Mouse (Mus musculus) heart, postnatal 4 days (tissue): ENCODE results near the gene Zmat5. TPM values are rescaled to one million over a fixed set of nuclear protein-coding genes. Genes with fewer than 3 reads are reported as not detected.
A peak's percentile ranks its signal among the peaks of the same experiment; 100 is the strongest.

Experiments
- DNase-seq: peaks from one replicate; pipeline ENCODE4 v3.0.0; 2021
- total RNA-seq, 2 experiments: library from RNA; stranded (reverse); gene quantifications; 2 replicates each; pipeline ENCODE4 v1.2.3; 2021

Zmat5 gene
- total RNA-seq, 2 experiments from 2014 or later = 22.1 to 23.4 TPM

- no peak for DNase-seq
Measured at GRCm38 (mm10) chr11:4737682-4738081, 33.2 kb downstream of the Zmat5 start.

GRCm38 (mm10) chr11:4738719-4739118 is 34.2 kb downstream of the Zmat5 start:
- DNase-seq = no peak

DNA sequence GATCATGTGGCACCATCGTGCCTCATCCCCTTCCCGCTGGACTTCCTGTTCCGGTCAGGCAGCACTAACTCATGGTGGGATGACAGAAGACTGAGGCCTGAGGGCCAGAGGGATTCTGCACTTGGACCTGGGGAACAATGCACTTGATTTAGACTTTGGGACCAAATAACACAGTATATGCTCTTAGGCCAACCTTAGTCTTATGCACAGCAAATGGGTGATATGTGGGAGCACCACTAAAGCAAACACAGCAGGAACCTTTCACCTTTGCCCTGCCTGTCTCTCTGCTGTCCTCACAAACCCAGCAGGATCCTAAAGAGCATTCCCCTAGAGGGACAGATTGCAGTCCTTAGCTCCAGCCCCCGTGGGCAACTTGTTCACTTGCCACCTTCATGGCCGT is 36.3 kb downstream of the Zmat5 start:
- no peak for DNase-seq

GRCm38 (mm10) chr11:4744691-4745090 is 40.2 kb downstream of the Zmat5 start:
- DNase-seq = no peak

GRCm38 (mm10) chr11:4745969-4746368 is 41.5 kb downstream of the Zmat5 start:
- DNase-seq = no peak

DNA sequence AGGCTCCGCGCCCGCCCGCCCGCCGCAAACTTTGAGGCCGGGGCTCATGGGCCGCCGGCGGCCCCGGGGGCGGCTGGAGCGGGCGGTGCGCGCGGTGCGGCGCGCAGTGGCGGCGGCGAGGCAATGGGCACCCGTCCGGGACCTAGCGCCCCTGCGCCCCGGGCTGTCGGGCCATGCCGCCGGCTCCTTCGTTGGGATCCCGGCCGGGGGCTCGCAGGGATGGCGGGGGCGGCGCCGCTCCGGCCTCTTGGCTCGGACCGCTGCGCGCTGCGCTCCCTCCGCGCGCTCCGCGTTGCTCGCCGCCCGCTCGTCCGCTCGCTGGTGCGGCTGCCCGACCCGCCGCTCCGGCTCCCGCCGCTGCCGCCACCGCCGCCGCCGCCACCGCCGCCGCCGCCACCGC is 42.3 kb downstream of the Zmat5 start, which contains the start of gene Cabp7:
Cabp7 (minus strand) TSS at position 46 of the 400 bp plus-strand sequence.
- DNase-seq = no peak

DNA sequence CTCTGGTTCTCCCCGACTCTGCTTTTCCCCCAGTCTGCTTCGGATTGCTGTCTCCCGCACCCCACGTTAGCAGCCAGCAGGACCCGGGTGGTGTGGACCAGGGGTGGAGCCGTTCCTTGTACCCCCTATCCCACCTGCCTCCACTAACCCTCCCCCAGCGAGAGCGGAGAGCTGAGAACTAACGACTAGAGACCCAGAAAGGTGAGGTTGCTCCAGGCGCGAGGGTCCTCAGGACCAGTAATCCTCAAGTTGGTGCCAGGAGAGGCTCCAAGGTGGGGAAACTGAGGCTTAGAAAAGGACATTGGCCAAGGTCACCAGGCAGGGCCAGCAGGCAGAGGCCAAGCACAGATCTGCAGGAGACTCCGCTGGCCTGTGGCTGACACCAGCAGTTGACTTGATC is 42.8 kb downstream of the Zmat5 start:
- DNase-seq = no peak

DNA sequence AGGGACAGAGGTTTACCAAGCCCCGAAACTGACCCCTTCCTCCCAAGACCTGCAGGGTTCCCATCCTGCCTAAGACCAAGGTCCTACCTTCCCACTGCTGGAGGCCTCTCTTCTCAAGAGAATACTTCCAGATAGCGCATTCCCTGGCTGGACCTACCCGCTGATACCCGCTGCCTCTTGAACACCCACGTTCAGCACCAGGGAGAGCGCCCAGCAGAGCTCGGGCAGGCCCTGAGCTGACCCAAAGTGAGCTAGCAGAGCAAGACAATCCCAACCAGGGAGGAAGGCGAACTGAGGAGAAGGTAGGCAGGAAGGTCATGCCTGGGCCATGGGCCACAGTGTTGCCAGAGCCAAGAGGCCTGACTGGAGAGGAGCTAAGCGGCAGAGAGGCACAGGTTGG is 45.8 kb downstream of the Zmat5 start:
- peak; percentile 86 for DNase-seq

DNA sequence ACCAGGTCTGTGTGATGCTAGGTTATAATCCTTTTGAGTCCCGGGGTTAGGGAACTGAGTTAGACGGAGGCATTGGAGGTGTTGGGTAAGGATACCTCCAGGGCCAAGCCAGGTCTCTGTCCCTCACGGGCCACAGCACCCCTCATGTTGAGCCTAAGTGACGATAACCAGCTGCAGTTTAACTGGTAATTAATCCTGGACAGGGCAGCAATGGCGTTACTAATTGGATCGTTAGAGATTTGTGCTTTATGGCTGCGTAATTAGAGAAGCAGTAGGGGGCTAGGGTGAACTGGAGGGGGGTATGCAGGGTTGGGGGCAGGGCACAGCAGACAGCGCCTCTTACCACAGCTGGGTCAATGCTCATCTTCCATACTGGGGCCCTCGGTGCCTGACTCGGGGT is 48.4 kb downstream of the Zmat5 start:
- no peak for DNase-seq

DNA sequence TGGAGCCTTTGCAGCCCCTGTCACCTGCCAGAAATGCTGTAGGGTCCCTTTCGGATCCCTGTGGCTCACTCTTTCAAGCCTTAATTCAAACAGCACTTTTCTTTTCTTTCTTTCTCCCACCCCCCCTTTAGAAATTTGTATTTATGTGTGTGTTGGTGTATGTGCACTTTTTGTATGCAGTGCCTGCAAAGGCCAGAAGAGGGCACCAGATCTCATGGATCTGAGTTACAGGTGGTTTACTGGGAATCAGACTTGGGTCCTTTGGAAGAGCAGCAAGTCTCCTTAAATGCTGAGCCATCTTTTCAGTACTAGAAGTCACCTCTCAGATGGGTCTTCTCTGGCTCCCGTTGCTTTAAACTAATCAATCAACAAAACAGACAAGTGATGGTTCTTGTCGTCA is 49.6 kb downstream of the Zmat5 start:
- DNase-seq = no peak

- DNase-seq = no peak
Measured at GRCm38 (mm10) chr11:4754867-4755266, 50.4 kb downstream of the Zmat5 start.

DNA sequence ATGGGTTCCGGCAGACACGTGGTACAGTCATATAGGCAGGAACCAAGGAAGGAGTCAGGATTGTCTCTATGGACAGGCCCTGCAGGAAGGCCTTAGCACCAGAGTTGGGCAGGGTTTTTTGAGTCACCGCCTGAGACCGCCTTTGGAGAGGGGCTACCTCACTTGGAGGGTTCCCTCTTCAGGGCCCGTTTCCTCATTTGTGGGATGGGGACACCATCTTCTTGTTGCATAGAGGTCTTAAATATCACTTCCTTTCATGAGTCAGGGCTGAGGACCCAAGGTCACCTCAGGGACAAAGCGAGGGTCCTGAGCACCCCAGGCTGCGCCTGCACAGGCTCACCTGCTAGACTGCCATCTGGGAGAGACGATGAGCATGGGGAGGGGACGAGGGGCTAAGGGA is 52.0 kb downstream of the Zmat5 start:
- DNase-seq = no peak

DNA sequence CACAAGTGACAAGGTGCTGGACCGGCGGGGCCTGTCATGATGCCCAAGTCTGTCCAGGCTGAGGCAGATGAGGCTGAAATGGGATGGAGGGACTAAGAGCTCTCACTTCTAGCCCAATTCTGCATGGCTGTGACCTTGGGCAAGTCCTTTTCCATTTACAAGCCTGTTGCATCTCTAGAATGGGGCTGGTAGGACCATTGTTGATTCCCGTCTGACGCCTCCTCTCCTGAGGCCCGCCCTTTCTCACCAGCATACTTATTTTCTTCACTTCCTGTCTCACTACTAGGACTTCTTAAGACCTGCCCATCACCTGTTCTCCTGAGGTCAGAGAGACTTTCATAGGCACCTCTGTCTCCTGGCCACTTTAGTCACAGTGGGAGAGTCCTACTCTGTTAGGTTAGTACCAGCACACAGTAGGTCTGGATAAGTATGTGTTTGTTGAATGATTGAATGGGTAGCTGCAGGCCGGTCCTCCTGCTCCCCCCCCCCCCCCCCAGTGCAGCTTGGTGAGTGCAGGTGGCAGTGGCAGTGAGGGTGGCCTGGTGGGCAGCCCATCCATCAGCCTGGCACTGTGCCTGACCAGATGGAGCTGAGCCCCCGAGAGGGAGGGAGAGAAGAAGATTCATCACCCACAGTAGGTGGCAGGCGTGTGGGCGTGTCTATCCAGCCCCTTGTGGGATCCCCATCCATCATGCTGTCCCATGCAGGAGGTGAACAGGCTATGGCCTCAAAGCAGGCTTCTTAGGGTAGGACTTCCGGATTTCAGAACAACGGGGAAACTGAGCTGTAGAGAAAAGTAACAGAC is 52.7 kb downstream of the Zmat5 start:
- no peak for DNase-seq

DNA sequence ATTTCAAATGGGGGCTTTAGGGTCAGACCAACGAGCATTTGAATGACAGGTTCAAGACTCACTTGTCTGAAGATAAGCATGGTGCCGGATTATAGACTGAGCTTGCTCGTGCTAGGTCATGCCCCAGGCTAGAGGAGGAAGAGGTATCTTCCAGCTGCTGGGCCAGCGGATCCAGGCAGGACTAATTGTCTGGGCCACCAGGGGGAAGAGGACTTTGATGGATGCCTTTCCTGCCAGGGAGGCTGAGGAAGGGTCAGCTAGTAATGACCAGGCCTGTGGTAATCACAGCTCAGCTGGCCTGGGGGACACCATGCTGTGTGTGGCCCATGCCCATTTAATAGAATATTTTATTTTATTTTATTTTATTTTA is 53.3 kb downstream of the Zmat5 start:
- DNase-seq = no peak

DNA sequence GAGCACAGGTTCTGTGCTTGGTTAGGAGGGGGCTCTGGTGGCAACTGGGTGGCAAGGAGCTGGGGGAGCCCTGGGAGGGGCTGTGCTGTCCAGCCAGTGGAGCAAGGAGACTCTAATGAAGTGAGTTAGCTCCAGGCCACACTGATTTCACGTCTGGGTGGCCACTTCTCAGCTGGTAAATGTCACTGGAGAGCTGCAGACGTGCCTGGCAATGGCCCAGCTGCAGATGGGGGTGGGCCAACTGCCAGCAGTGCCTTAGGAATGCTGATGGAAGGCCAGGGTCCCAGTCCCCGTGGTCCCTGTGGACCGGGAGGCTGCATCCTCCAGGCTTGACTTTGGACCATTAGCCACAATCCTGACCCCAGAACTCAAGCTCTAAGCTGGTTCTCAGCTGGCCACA is 56.0 kb downstream of the Zmat5 start:
- peak; percentile 78 for DNase-seq

GRCm38 (mm10) chr11:4761991-4762390 is 57.5 kb downstream of the Zmat5 start:
- DNase-seq = no peak

- DNase-seq = no peak
Measured at GRCm38 (mm10) chr11:4762511-4762910, 58.0 kb downstream of the Zmat5 start.

GRCm38 (mm10) chr11:4763631-4764030 is 59.2 kb downstream of the Zmat5 start:
- DNase-seq = no peak

DNA sequence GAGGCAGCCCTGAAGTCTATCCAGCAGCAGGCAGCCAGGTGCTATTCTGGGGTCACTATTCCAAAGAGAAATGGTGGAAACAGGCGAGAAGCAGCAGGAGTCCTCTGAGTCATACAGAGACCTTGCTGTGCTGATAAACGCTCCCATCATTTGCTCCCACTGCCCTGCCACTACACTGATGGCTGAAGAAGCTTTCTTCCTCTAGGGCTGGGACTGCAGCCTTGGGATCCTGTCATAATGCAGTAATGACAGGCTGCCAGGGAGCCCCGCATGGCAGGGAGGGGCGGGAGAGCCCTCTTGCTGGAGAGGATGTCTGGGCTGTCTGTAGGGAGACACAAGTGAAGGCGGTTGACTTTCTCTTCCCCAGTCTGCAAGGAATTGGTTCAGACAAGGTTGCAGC is 60.0 kb downstream of the Zmat5 start:
- no peak for DNase-seq

- no peak for DNase-seq
Measured at GRCm38 (mm10) chr11:4768399-4768798, 63.9 kb downstream of the Zmat5 start.

DNA sequence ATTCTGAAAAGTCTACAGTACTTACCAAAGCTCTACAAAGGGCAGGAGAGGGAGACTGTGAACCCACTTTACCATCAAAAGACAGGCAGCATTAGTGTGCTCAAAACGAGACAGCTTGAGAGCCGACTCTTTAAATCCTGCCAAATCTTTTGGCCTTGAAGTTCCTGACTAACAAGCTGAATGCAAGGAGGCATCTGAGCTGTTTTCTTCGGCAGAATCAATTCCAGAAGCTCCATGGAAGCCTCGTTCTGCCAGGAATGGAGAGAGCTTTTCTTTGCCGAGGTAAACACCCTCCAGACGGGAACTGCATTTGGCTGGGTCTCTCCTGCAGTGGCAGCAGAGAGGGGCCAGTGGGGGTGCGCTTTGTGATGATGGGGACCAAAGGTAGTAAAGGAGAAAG is 64.8 kb downstream of the Zmat5 start:
- DNase-seq = no peak

DNA sequence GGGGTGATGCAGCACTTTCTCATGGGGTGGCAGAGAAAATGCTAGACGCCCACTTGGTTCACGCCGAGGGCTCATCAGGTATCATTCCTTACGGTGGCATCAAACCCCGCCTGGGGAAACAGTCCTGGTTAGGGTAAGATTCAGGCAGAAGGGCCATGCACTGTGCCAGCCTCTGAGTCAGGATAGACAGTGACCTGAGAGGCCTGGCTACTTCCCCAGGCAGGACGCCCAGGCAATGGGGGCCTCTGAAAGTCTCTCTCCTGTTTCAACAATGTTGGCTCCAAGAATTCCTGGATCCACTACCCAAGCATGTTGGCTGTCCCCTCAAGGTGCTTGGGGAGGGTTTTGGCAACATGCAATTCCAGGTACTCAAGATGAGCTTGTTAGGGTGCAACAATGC is 65.4 kb downstream of the Zmat5 start:
- no peak for DNase-seq

GRCm38 (mm10) chr11:4771756-4772155 is 67.3 kb downstream of the Zmat5 start:
- DNase-seq = no peak

- peak; percentile 67 for DNase-seq
Measured at GRCm38 (mm10) chr11:4772925-4773324, 68.4 kb downstream of the Zmat5 start.

GRCm38 (mm10) chr11:4780927-4781326 is 76.4 kb downstream of the Zmat5 start:
- no peak for DNase-seq
